ENCODE assay signal across 26 mouse cellular contexts in the genomic region with DNA sequence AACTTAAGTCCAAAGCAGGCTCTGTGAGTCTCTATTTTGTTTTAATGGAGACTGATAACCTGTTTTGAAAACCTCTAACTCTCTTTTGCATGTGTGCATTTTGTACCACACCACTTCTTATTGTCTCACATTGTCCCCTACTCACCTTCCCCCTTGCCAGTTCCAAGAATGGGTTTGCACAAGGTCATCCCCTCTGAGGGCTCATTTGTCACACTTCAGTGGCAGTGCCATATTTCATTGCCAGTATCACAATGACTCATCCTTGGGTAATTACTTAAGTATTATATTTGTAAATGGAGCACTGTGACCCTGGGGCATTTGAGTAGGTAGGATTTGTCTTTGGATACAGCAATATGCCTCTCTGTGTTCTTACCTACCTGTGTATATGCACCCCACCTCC.
DNase-seq lines count a peak whose midpoint lies in the region; ATAC-seq and TF ChIP-seq lines count a peak whose summit lies in the region.
"Had no signal": no experiment of that assay in that cellular context is flagged by ENCODE, and none has a peak within 500 bp of the region (broad histone marks: within the 10 kb centered on the region; RNA-seq: fewer than 3 reads in every experiment).

No protein-coding gene starts in this region.

- no peak overlapping the region for H3K9ac ChIP-seq in hindbrain, embryonic 11.5 days (ENCODE audit: low read depth, low read length)
- H3K9ac ChIP-seq in hindbrain, embryonic 16.5 days (ENCODE audit: low read depth, low read length): no peak overlapping the region
- H3K9ac ChIP-seq in stomach, postnatal 0 days (ENCODE audit: low read length): no peak overlapping the region
- H3K9ac ChIP-seq: embryonic facial prominence, embryonic 12.5 days; embryonic facial prominence, embryonic 15.5 days; forebrain, postnatal 0 days; hindbrain, embryonic 13.5 days had no signal

- no peaks in the 10 kb centered on the region for H3K27me3 ChIP-seq in hindbrain, embryonic 11.5 days (ENCODE audit: control insufficient read depth, insufficient read depth, low read length)
- no peaks in the 10 kb centered on the region for H3K27me3 ChIP-seq in hindbrain, embryonic 16.5 days (replicated peaks; ENCODE audit: control insufficient read depth, insufficient read depth, low read length)
- H3K27me3 ChIP-seq in stomach, postnatal 0 days (ENCODE audit: control insufficient read depth, insufficient read depth, low read length): no peaks in the 10 kb centered on the region
- H3K27me3 ChIP-seq: CH12.LX; embryonic facial prominence, embryonic 12.5 days; embryonic facial prominence, embryonic 15.5 days; hindbrain, embryonic 13.5 days had no signal

- H3K36me3 ChIP-seq in hindbrain, embryonic 11.5 days (ENCODE audit: control insufficient read depth, insufficient read depth, low read length): no peaks in the 10 kb centered on the region
- no peaks in the 10 kb centered on the region for H3K36me3 ChIP-seq in hindbrain, embryonic 16.5 days (ENCODE audit: control insufficient read depth, insufficient read depth, low read length)
- no peaks in the 10 kb centered on the region for H3K36me3 ChIP-seq in stomach, postnatal 0 days (ENCODE audit: control insufficient read depth, insufficient read depth, low read length)
- H3K36me3 ChIP-seq: embryonic facial prominence, embryonic 12.5 days; embryonic facial prominence, embryonic 15.5 days; G1E; hindbrain, embryonic 13.5 days had no signal

- H3K4me1 ChIP-seq in hindbrain, embryonic 11.5 days (replicated peaks; ENCODE audit: control insufficient read depth, insufficient read depth, low read length): no peaks in the 10 kb centered on the region
- peaks cover 3% of the 10 kb centered on the region for H3K4me1 ChIP-seq in hindbrain, embryonic 16.5 days (ENCODE audit: control insufficient read depth, insufficient read depth, low read depth, low read length)
- H3K4me1 ChIP-seq in stomach, postnatal 0 days (replicated peaks; ENCODE audit: control insufficient read depth, insufficient read depth): no peaks in the 10 kb centered on the region
- H3K4me1 ChIP-seq: embryonic facial prominence, embryonic 12.5 days; embryonic facial prominence, embryonic 15.5 days had no signal

- TF ChIP-seq CTCF in stomach, postnatal 0 days (IDR thresholded peaks at IDR 0.05; ENCODE audit: low read depth): no peak

- ATAC-seq in hindbrain, embryonic 11.5 days (ENCODE audit: low FRiP score): peak; percentile 53; the same call in 1 of the 2 replicates
- no peak for ATAC-seq in hindbrain, embryonic 16.5 days
- no peak for ATAC-seq in stomach, postnatal 0 days (ENCODE audit: low FRiP score, low TSS enrichment)
- ATAC-seq: forebrain, postnatal 0 days; inflammation-experienced regulatory T-cells, adult 6 months; intestine, embryonic 16.5 days had no signal

- H3K4me2 ChIP-seq in hindbrain, embryonic 11.5 days (replicated peaks; ENCODE audit: low read depth, low read length): no peak overlapping the region
- no peak overlapping the region for H3K4me2 ChIP-seq in hindbrain, embryonic 16.5 days (ENCODE audit: low read length)
- H3K4me2 ChIP-seq in stomach, postnatal 0 days (replicated peaks; ENCODE audit: low read depth): no peak overlapping the region
- H3K4me2 ChIP-seq: embryonic facial prominence, embryonic 12.5 days; embryonic facial prominence, embryonic 15.5 days; heart, embryonic 11.5 days; hindbrain, embryonic 13.5 days had no signal

- DNase-seq in adrenal gland, adult 2 months: peak; percentile 49
- no peak for DNase-seq in adrenal gland, postnatal 25 days
- DNase-seq in hindbrain, embryonic 11.5 days (ENCODE audit: low spot score): peak; percentile 4
- DNase-seq in adrenal gland, postnatal 10 days: peak; percentile 7
- no peak for DNase-seq in cerebellum, postnatal 10 days
- DNase-seq in stomach, postnatal 0 days (ENCODE audit: low spot score): no peak
- DNase-seq: B cell, adult 2 months; cerebellum, adult 11 months; cerebellum, adult 2 months; cerebellum, adult 9-11 months; cerebellum, postnatal 36 days; forebrain, postnatal 0 days; gastrocnemius, adult 2 months; gastrocnemius, postnatal 14 days; heart, adult 11 months; kidney, adult 18-20 months had no signal

- no peaks in the 10 kb centered on the region for H3K9me3 ChIP-seq in hindbrain, embryonic 11.5 days (ENCODE audit: control insufficient read depth, low read length)
- no peaks in the 10 kb centered on the region for H3K9me3 ChIP-seq in hindbrain, embryonic 16.5 days (ENCODE audit: control insufficient read depth, low read length)
- no peaks in the 10 kb centered on the region for H3K9me3 ChIP-seq in stomach, postnatal 0 days (ENCODE audit: control insufficient read depth, low read length)
- H3K9me3 ChIP-seq: embryonic facial prominence, embryonic 12.5 days; embryonic facial prominence, embryonic 15.5 days; G1E; hindbrain, embryonic 13.5 days had no signal

- no peak overlapping the region for H3K27ac ChIP-seq in hindbrain, embryonic 11.5 days (ENCODE audit: low read depth, low read length)
- no peak overlapping the region for H3K27ac ChIP-seq in hindbrain, embryonic 16.5 days (ENCODE audit: low read depth, low read length)
- H3K27ac ChIP-seq in stomach, postnatal 0 days (replicated peaks): no peak overlapping the region
- H3K27ac ChIP-seq: embryonic facial prominence, embryonic 12.5 days; embryonic facial prominence, embryonic 15.5 days; gastrocnemius, adult 2 months; hindbrain, embryonic 13.5 days; hindbrain, postnatal 0 days had no signal

- no peak overlapping the region for H3K4me3 ChIP-seq in hindbrain, embryonic 11.5 days (ENCODE audit: low read depth, low read length)
- H3K4me3 ChIP-seq in hindbrain, embryonic 16.5 days (ENCODE audit: low read length): no peak overlapping the region
- H3K4me3 ChIP-seq in stomach, postnatal 0 days (ENCODE audit: low read depth, low read length): no peak overlapping the region
- H3K4me3 ChIP-seq: embryonic facial prominence, embryonic 12.5 days; embryonic facial prominence, embryonic 15.5 days; gastrocnemius, adult 2 months; hindbrain, embryonic 13.5 days had no signal

- no peak for TF ChIP-seq EP300 in stomach, postnatal 0 days (optimal IDR thresholded peaks at IDR 0.05)

Comparison
In these comparisons a context has a peak if more than half of its experiments do, and no peak if none do; other contexts are left out.
1. DNase-seq: peak in adrenal gland, adult 2 months (single experiment), hindbrain, embryonic 11.5 days (single experiment) and adrenal gland, postnatal 10 days (single experiment); none in adrenal gland, postnatal 25 days (single experiment), cerebellum, postnatal 10 days (0 of 2) and stomach, postnatal 0 days (single experiment).